Mouse (Mus musculus) 3134 (cell line): ENCODE results near the gene Enox1.
A peak's percentile ranks its signal among the peaks of the same experiment; 100 is the strongest.

Source experiments
- DNase-seq: peaks from one replicate; pipeline ENCODE4 v3.0.0-alpha.2; 2011; ENCODE audit warnings: low spot score; ENCODE audit not compliant: insufficient read length; ENCODE audit errors: extremely low read depth

Enox1 gene

GRCm38 (mm10) chr14:77596216-77597175 lies 439.9 kb downstream of the Enox1 start:
- DNase-seq = no peak

DNA sequence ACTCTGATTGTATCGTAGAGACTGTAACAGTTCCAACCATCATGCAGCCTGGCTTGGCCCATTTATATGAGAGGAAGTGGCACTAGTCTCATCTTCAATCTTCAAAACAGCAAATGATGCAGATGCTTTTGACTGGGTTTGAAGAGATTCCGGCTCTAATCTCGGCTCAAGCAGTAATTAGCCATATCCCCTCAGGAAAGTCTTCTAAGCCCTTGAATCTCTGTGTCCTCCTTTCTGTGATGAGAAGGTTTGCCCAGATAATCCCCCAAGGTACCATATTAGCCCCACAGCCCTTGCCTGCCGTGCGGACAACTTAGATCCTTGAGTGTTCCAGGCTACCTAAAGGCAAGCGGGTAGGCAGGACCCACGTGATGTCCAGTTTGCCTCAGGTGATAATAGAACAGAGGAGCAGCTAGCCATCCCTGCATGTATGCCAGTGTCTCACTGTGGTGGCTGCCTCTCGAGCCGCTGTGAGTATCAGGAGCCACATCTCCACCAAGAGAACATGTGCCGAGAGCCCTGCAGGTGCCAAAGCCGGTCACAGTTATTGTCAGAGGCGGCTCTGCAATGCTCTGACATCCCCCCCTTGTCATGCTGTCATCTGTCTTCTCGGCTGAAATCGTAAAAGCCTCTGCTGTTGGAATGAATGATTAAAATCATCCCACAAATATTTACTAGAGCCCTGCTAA lies 442.6 kb downstream of the Enox1 start:
- no peak for DNase-seq

DNA sequence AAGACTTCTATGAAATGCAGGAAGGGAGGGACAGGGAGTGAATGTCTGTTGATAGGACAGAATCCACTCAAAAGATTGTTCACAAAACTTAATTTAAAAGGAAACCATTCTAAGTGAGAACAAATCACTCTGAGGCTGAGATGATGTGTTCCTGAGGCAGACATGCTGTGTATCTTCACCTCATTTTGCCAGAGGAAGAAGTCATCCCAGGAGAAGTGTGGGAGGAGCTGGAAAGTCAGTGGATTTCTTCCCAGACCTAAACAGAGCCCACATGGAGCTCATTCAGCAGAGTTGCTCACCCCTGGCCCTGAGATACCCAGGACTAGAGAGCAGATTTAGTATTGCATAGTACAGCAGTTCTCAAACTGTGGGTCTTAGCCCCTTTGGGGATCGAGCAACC lies 444.2 kb downstream of the Enox1 start:
- no peak for DNase-seq

GRCm38 (mm10) chr14:77601446-77601845 lies 444.9 kb downstream of the Enox1 start:
- DNase-seq = no peak

DNA sequence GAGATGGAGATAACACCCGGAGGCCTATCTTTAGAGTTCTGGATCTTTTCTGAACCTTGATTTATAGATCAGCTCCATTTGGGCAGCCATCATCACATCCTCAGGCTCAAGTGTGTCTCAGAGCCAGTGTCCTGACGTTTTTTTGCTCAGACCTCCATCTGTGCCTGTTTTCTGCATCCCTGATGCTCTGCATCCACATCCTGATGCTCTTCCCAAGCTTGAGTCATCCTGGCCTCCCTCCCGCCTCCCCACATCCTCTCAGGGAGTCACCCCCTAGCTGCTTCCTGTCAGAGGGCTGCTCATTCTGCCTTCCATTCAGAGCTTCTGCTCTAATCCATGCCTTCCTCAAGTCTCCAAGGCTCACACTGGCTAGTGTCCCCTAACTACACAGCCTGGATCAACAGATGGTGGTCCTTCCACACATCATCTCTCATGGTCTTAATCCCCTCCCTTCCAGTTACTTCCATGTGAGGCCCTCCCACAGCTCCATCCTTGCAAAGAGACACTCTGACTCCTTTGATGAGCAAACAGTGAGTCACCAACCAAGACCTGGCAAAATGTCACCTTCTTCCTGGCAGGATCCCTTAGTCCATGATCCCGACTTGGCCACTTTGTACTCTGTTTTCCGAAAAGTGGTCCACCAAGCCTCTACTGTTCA lies 451.7 kb downstream of the Enox1 start:
- DNase-seq = peak; percentile 75

- no peak for DNase-seq
These were observed 458.6 kb downstream of the Enox1 start for GRCm38 (mm10) chr14:77615201-77615600.

GRCm38 (mm10) chr14:77617250-77617649 lies 460.7 kb downstream of the Enox1 start:
- DNase-seq = peak; percentile 30

DNA sequence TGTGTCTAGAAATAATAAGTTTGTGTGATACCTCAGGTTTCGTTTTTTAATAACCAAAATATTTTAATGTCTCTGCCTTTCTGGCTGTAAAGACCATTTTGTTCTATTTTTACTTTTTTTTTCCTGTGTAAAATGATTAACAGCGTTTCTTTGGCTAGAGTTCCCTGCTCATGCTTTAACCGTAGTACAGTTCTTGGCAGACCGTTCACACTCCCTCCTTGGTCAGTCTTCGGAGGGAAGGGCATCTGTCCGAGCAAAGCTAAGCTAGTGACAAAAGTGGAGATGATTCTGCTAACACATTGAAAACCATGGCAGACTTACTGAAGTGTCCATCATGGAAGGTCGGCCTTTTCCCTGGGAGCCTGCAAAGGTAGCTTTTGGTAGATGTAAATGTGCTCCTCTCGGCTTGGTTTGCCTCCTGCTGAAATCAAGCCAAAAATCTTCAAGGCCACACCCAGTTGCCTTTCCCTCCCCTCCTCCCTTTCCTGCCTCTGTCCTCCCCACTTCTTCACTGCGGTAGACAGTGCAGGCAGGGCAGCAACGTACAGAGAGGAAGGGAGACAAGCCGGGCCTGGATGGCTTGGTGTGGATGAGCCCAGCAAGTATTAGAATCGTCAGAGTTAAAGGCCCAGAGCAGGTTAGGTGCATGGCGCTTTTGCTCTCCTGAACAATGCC lies 461.7 kb downstream of the Enox1 start:
- DNase-seq = peak; percentile 61

GRCm38 (mm10) chr14:77621473-77622264 lies 465.1 kb downstream of the Enox1 start:
- DNase-seq = no peak

- no peak for DNase-seq
These were observed 470.3 kb downstream of the Enox1 start for GRCm38 (mm10) chr14:77626557-77627507.

DNA sequence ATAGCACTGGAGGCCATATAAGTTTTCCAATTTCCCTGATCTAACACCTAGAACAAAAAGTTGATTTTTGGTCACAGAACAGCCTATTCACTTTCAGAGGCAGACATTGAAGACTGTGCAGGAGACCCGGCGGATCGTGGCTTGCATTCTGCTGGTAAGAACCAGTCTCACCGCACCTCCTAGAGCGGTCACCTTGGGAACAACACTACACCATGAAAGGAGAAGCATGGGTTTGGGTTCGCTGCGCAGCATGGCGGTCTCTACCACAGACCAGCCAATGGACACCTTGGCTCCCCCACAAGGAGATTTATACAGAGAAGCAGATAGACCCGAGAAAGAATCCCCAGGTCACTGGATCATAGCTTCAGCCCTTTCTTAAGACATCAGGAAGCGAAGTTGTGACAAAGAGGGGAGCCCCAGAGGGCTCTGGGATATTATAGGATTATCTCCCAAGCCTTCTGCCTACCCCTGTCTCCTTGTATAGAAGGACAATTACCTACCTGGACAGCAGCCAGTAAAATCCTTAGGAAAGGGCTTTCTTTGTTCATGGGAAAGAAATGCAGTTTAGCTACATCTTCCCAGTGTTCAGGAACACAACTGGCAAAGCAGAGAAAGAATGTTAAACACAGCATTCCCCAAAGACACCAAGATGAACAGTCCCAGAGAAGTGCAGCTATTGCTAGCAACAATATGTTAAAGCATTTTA lies 476.1 kb downstream of the Enox1 start:
- no peak for DNase-seq

DNA sequence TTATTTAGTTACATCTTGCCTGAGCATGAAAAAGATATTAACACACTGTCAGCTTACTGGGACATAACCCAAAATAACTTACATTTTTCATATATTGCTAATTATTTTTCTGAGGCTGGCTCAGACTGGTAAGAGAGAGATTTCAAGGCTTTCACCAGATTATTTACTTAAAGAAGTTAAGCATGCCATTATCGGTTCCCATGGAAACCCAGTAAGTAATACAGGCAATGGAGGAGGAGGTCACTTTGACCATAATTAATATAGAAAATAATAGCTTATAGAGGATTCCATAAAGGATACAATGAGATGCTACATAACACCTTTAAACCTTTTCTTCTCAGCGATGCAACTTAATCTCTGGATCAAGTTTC lies 476.6 kb downstream of the Enox1 start:
- DNase-seq = no peak

- no peak for DNase-seq
These were observed 480.4 kb downstream of the Enox1 start for GRCm38 (mm10) chr14:77636931-77637330.

DNA sequence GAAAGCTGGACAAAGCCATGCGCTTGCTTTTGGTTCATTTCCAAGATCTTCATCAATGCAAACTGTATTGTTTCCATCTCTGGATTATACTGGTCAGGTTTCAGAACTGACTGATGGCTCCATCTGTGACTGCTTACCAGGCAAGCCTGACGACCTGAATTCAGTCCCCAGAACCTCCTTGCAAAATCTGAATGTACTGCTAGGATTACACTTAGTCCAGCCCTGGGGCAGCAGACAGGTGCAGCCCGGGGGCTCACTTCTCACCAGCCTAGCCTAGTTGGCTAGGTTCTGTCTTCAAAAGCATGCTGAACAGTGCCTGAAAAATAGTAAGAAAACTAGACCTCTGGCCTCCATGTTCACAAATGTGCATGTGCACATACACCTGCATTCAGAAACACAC lies 481.6 kb downstream of the Enox1 start:
- DNase-seq = no peak

- DNase-seq = no peak
These were observed 482.1 kb downstream of the Enox1 start for GRCm38 (mm10) chr14:77638616-77639015.

DNA sequence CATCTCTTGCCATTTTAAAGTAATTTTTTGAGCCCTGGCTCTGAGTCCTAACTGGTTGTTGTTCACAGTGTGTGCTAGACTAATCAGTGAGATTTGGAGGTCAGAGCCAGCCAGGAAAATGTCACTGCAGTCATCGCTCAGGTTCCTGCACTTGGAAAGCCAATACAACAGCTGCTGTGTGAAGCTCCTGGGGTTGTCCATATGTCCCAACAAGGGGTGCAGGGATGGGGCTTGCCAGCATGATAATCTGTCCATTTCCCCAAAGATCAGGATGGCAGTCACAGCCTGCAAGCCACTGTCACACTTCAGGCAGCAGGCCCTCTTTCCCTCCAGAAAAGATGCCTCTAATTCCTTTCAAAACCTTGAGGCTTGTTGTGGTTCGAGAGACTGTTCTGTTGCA lies 483.0 kb downstream of the Enox1 start:
- no peak for DNase-seq

DNA sequence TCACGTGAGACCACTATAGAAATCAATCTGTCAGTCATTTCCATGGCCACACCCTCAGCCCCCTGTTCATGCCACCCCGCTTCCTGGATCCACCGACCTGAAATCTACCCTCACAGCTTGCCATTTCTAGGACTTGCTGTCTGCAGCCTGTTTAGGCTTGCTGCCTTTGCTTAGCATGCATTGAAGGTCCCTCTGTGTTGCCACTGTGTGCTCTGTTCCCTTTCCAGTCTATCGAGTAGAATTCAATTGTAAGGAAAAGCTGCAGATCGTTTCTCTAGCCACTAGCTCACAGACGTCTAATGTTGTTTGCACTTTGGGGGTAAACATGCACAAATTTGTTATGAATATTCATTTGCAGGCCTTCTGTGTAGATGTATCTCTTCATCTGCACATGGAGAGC lies 485.8 kb downstream of the Enox1 start:
- DNase-seq = no peak

DNA sequence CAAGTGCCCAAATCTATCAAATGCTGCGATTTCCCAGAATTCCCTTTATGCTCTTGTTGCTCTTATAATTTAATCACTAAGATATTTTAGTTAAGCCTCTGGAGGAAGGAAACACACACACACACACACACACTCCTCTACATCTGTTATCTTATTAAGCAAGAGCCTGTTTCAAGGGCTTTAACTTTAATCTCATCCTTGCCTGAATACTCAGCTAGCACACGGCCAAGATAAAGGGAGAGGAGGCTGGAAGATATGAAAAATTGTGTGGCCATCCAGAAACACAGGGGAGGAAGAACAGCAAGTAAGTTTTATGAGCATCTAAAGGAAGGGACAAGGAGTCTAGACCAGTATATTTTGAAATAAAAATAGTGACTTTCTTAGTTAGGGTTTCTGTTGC lies 489.6 kb downstream of the Enox1 start:
- no peak for DNase-seq
